Mouse (Mus musculus) lung, embryonic 14.5 days (tissue): ENCODE data around the gene Osm. TPM values are rescaled to one million over a fixed set of nuclear protein-coding genes. Genes with fewer than 3 reads are reported as not detected.

ENCODE experiments used
- ATAC-seq: fragments of 200-750 bp; cut with Nextera tagmentation; 2 replicates; pipeline ENCODE4 v1.8.0; 2017; ENCODE audit warnings: mild to moderate bottlenecking, moderate TSS enrichment, moderate library complexity; ENCODE audit not compliant: insufficient read depth
- DNase-seq: peaks from one replicate; pipeline ENCODE4 v3.0.0-alpha.2; 2015
- H3K27ac ChIP-seq: fragments of 300-500 bp; sonication (generic); 2 replicates; pipeline ENCODE4 v1.5.1; 2014; ENCODE audit warnings: low read depth, mild to moderate bottlenecking, moderate library complexity
- H3K27me3 ChIP-seq: fragments of 300-500 bp; sonication (generic); 2 replicates; pipeline ENCODE4 v1.6.1; 2014; ENCODE audit warnings: low read length, control low read depth; ENCODE audit not compliant: insufficient read depth
- H3K36me3 ChIP-seq: fragments of 300-500 bp; sonication (generic); 2 replicates; pipeline ENCODE4 v1.6.1; 2014; ENCODE audit warnings: control low read depth; ENCODE audit not compliant: insufficient read depth
- H3K4me1 ChIP-seq: fragments of 300-500 bp; sonication (generic); 2 replicates; pipeline ENCODE4 v1.6.1; 2014; ENCODE audit warnings: antibody characterized with exemption, control low read depth; ENCODE audit not compliant: insufficient read depth
- H3K4me2 ChIP-seq: fragments of 300-500 bp; sonication (generic); 2 replicates; pipeline ENCODE4 v1.6.1; 2014; ENCODE audit warnings: mild to moderate bottlenecking
- H3K4me3 ChIP-seq: fragments of 300-500 bp; sonication (generic); 2 replicates; pipeline ENCODE4 v1.5.1; 2014; ENCODE audit warnings: low read depth, low read length
- H3K9ac ChIP-seq: fragments of 300-500 bp; sonication (generic); 2 replicates; pipeline ENCODE4 v1.6.1; 2014
- H3K9me3 ChIP-seq: fragments of 300-500 bp; sonication (generic); 2 replicates; pipeline ENCODE4 v1.6.1; 2016; ENCODE audit warnings: low read depth, low read length, control low read depth
- CTCF ChIP-seq: IDR thresholded peaks from 2 replicates; pipeline ENCODE4 v1.5.1; 2016; ENCODE audit warnings: antibody characterized with exemption, low read depth
- WGBS: fragments of 180-500 bp; shearing (Covaris S2); extraction: QIAGEN DNeasy Blood & Tissue Kit; methylation state at CpG from one replicate; pipeline ENCODE4 v1.1.7; 2014; 5-methylcytosine and 5-hydroxymethylcytosine counted together
- polyA plus RNA-seq: library from polyadenylated mRNA; unstranded; fragments of >200 nt; fragmentation: Nextera tagmentation; extraction: Ambion mirVana; gene quantifications from 2 replicates; pipeline ENCODE4 v1.2.1, GENCODE M21; 2014

Gene Osm
- polyA plus RNA-seq, 1 experiment from 2014 or later: not detected

DNA sequence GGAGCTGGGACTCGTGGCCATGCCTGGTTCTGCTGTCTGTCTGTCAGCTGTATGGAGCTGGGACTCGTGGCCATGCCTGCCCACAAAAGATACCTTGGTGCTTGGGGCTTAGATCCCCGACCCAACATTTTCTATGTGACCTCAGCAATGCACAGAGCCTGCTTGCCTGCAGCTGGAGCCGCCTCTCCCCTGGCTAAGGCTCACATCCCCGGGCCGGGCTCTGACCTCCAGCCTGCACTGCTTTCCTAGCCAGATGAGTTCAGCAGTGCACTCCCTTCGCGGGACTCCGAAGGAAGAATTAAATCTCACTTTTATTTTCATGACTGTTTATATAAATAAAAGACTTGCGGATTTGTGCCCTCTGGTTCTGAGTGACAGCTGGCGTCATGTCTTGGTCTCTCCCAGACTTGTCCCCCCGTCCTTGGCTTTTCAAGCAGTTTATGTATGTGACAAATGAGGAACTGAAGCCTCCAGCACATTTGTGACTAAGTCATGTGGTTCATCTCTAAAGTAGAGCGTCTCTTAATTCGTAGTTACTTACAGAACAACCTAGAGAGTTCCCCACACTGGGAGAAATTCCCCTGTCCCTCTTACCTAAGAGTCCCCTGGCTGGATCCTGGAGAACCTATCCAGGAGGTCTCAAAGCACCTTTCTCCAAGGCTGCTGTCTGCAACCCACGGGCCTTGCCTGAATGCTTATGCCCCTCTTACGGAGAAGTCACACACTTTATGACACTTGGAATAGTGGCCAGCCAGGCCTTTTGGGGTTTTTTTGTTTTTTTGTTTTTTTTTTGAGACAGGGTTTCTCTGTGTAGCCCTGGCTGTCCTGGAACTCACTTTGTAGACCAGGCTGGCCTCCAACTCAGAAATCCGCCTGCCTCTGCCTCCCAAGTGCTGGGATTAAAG lies 13.9 kb upstream of the Osm start:
- WGBS: 53% methylated on average over 17 of the region's 17 CpGs
- Histone ChIP-seq H3K27me3 (no peaks in the 10 kb centered on the region), H3K27ac (no peak overlapping the region), H3K4me1 (no peaks in the 10 kb centered on the region; the same call in 1 of the 2 replicates), H3K36me3 (no peaks in the 10 kb centered on the region), H3K9me3 (no peaks in the 10 kb centered on the region), H3K9ac (no peak overlapping the region), H3K4me3 (no peak overlapping the region), H3K4me2 (no peak overlapping the region)
- ATAC-seq: no peak
- TF ChIP-seq CTCF: no peak
- no peak for DNase-seq

DNA sequence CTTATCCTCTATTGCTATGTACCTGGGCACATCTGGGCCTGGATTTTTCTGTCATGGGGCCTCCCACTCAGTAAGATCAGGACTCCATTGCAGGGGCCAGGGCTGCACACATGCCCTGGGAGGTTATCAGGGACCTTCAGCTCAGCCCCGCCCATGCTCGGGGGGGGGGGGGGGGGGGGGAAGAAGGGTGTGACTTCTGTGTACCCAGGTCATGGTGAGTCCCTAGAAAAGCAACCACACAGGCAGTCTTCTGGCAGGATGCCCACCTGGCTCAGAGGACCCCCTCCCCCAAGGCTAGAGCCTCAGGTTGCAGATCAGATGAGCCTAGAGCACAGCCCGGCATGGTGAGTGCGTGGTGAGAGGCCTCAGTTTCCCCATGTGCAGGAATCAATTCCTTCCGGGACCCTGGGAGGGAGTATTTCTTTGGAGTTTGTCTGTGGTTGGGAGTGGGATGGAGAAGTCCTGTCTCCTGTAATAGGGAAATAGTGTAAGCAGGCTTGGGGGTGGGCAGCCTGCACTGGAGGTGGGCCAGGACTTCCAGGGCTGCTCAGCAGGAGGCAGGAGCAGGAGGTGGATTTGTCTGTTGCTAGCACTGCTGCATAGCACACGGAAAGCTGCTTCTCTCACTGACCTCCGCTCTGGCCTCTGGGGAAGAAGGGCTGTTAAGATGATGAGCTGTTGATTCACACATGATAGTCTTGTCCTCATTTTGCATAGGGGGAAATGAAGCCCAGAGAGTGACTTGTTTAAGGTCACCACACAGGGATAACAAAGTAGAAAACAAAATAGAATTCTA lies 12.6 kb upstream of the Osm start:
- Histone ChIP-seq H3K9me3 (no peaks in the 10 kb centered on the region), H3K27ac (no peak overlapping the region), H3K4me3 (no peak overlapping the region), H3K4me1 (no peaks in the 10 kb centered on the region), H3K9ac (no peak overlapping the region; the same call in 1 of the 2 replicates), H3K36me3 (no peaks in the 10 kb centered on the region), H3K27me3 (no peaks in the 10 kb centered on the region), H3K4me2 (no peak overlapping the region)
- TF ChIP-seq CTCF: no peak
- DNase-seq (no peak), ATAC-seq (no peak)
- 25% methylated on average over 7 of the region's 7 CpGs for WGBS

DNA sequence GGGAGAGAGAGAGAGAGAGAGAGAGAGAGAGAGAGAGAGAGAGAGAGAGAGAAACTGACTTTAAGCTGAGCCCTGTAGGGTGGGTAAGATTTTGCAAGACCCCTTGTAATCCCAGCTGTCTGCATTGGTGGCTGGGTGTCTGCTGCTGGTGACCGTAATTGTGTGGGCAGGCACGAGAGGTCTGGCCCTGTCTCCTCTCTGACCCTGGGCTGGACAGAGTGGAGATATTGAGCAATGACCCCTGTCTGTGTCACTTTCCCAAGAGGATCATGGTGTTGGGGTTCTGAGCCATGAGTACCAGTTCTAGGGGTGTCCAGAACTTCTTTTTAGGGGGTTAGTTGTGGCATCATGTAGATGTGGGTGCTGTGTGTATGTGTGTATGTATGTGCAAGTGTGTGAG lies 12.0 kb upstream of the Osm start:
- Histone ChIP-seq H3K4me2 (no peak overlapping the region), H3K4me3 (no peak overlapping the region), H3K9me3 (no peaks in the 10 kb centered on the region), H3K9ac (no peak overlapping the region), H3K27ac (no peak overlapping the region), H3K4me1 (no peaks in the 10 kb centered on the region), H3K36me3 (no peaks in the 10 kb centered on the region), H3K27me3 (no peaks in the 10 kb centered on the region)
- no peak for ATAC-seq
- DNase-seq: no peak
- TF ChIP-seq CTCF: no peak
- WGBS: 40% methylated on average over 2 of the region's 2 CpGs

DNA sequence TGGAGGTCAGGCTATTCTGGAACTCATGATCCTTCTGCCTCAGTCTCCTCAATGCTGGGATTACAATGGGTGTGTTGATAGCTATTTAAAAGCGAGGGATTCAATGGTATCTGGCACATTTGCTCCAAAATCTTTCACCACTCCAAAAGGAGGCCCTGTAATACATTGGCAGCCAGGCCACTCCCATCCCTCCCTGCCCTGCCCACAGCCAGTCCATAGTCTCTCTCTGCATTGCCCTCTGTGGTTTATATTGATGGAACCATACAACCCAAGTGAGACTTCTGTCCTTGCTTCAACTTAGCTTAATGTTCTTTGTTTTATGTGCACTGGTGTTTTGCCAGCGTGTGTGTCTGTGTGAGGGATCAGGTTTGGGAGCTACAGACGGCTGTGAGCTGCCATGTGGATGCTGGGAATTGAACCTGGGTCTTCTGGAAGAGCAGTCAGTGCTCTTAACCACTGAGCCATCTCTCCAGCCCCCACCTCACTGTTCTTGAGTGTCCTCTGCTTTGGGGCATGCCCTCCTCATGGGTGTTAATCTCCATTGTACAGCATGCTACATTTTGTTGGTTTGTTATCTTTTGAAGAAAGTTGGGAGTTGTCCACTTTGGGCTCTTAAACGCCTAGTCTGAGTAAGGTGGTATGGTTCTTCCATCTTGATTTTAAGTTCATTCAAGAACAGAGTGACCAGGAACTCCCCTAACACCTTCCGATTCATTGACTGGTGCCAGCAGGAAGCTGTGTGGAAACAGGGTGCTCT lies 9.5 kb upstream of the Osm start:
- no peak for ATAC-seq
- Histone ChIP-seq H3K9ac (no peak overlapping the region), H3K36me3 (no peaks in the 10 kb centered on the region), H3K4me3 (no peak overlapping the region), H3K9me3 (no peaks in the 10 kb centered on the region), H3K27me3 (no peaks in the 10 kb centered on the region), H3K27ac (no peak overlapping the region), H3K4me2 (no peak overlapping the region), H3K4me1 (no peaks in the 10 kb centered on the region)
- 74% methylated on average over 5 of the region's 5 CpGs for WGBS
- TF ChIP-seq CTCF: no peak
- DNase-seq: no peak

DNA sequence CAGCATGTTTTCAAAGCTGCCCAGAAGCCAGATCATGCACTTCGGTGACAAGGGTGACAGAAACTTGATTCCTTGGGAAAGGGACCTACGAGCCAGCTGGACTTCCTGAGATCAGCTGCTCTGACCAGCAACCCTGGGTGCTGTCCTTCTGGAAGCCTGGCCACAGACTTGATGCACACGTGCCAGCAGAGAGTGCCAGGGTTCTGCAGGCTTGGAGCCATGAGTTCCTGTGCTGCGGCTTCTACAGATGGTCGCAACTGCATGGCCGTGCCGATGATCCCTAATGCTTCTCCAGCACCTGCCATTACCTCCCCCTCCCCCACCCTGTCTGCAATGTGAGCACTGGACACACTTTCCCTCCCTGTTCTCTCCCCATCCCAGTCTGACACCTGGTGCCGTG lies 7.8 kb upstream of the Osm start:
- H3K36me3 ChIP-seq: no peaks in the 10 kb centered on the region
- no peak overlapping the region for H3K27ac ChIP-seq
- no peaks in the 10 kb centered on the region for H3K4me1 ChIP-seq
- H3K9ac ChIP-seq: no peak overlapping the region
- no peak for TF ChIP-seq CTCF
- DNase-seq (no peak), ATAC-seq (no peak)
- no peaks in the 10 kb centered on the region for H3K9me3 ChIP-seq
- H3K27me3 ChIP-seq: no peaks in the 10 kb centered on the region
- 28% methylated on average over 8 of the region's 8 CpGs for WGBS
- no peak overlapping the region for H3K4me3 ChIP-seq
- no peak overlapping the region for H3K4me2 ChIP-seq

DNA sequence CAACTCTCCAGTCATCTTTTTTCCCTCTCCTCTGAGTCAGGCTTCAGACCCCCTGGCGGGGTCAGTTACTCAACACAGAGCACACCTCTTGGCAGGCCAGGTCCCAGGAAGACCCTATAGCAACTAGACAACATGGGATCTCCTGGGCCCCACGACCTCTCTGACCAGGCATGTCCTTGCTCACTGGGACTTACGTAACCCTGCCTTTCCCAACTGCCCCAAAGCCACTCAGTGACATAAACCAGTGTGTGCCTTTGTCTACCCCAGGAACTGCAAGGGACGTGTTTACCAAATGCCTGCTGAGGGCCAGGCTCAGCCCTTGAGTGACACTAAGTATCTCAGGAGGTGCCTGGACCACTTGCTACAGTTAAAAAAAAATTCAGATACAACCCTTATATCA lies 6.4 kb upstream of the Osm start:
- H3K9me3 ChIP-seq: no peaks in the 10 kb centered on the region
- no peak overlapping the region for H3K9ac ChIP-seq

More for the DNA sequence above, 6.4 kb upstream of the Osm start:
- H3K4me1 ChIP-seq: no peaks in the 10 kb centered on the region
- no peak overlapping the region for H3K4me2 ChIP-seq
- DNase-seq: no peak
- H3K27ac ChIP-seq: no peak overlapping the region
- 45% methylated on average over 4 of the region's 4 CpGs for WGBS
- no peaks in the 10 kb centered on the region for H3K27me3 ChIP-seq
- no peaks in the 10 kb centered on the region for H3K36me3 ChIP-seq
- no peak for ATAC-seq
- TF ChIP-seq CTCF: no peak
- no peak overlapping the region for H3K4me3 ChIP-seq
